Mouse (Mus musculus) brain, embryonic 18.5 days (tissue): ENCODE measurements around the gene Mctp2.
A peak's percentile ranks its signal among the peaks of the same experiment; 100 is the strongest.

Experiments used
- DNase-seq: peaks from one replicate; pipeline ENCODE4 v3.0.0-alpha.2; 2012; ENCODE audit warnings: low read depth, low spot score

Gene Mctp2

GRCm38 (mm10) chr7:72096973-72097372 is 209.4 kb downstream of the Mctp2 start:
- no peak for DNase-seq

GRCm38 (mm10) chr7:72096433-72096832 is 210.0 kb downstream of the Mctp2 start:
- DNase-seq: no peak

DNA sequence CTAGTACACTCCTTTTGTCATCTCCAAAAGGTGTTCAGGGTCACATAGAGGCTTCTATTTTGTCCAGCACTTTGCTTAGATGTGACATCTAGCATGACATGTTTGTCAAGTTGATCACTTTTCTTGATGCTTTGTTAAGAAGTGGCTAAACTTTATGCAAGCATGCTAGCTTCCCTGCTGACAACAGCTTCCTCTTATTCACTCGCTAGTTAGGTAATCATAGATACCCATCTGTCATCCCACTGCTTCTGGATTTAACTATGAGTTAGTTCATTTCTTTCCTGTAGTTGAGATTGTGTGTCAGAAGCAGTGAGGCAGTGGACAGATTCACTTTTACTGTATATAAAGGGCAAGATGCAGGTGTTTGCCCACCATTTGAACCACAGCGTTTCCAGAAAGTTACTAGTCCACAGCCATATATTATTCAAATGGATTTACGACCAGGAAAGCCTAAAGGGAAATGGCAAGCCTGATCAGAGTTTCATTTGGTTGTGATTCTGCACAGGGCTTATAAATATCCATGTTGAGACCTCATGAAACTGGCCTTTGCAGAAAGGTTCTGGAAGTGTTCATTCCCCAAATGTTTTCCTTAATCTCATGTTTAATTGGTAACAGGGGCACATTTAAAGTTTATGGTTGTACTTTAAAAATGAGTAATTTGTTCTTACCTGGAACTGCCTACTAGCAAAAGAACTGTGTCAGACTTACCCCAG is 216.8 kb downstream of the Mctp2 start:
- DNase-seq: no peak

- no peak for DNase-seq
These were observed 225.7 kb downstream of the Mctp2 start for GRCm38 (mm10) chr7:72080705-72081104.

DNA sequence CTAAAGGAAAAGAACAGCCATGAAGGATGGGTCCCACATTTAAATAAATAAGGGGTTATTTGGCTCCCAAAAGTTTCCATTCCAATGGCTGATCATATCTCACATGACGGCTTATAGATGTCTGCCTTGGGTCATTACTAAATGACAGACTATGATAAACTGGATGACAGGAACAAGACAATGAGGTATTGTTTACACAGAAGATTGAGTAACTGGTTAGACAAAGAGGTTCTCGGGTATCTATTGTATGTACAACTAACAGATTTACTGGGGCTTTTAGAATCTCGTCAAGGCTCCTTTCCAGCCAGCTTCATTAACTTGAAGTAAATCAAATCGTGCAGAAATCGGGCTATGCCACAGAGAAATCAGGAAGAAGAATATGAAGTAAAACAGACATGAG is 227.5 kb downstream of the Mctp2 start:
- no peak for DNase-seq

- no peak for DNase-seq
These were observed 234.8 kb downstream of the Mctp2 start for GRCm38 (mm10) chr7:72071418-72072184.

- DNase-seq: no peak
These were observed 238.0 kb downstream of the Mctp2 start for GRCm38 (mm10) chr7:72068454-72068853.

DNA sequence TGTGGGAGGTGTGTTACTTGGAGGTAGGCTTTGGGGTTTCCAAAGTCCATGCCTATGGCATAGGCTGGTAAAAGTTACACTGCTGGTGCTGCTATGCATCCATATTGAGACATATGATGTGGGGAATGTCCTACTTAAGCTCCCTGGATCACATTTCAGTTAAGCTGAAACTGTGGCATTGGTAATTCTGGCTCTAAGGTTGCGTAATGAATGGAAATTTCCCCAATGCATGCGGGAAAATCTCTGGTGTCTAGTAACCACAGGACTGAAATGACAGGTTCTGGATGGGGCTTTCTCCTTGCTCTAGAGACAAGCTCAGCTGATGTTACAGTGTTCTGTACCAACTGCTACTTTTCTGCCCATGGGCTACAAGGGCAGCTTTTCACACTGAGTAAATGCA is 240.1 kb downstream of the Mctp2 start:
- DNase-seq: no peak

DNA sequence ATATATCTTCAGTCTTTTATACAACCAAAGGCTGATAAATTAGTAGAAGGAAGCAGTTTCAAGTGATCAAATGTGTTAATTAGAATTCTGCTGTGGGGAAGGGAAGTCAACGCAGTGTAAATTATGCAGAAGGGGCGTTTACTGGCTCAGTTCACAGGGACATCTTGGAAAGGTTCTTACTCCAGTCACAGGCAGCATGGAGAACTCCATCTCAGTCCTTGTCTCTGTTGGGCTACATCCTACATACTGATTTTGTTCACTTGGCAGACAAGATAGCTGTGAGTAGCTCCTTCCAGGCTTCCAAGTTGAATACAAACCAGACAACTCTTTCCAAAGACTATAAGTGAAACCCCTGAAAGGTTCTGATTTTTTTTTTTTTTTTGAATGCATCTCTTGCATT is 254.6 kb downstream of the Mctp2 start:
- peak; percentile 58 for DNase-seq

DNA sequence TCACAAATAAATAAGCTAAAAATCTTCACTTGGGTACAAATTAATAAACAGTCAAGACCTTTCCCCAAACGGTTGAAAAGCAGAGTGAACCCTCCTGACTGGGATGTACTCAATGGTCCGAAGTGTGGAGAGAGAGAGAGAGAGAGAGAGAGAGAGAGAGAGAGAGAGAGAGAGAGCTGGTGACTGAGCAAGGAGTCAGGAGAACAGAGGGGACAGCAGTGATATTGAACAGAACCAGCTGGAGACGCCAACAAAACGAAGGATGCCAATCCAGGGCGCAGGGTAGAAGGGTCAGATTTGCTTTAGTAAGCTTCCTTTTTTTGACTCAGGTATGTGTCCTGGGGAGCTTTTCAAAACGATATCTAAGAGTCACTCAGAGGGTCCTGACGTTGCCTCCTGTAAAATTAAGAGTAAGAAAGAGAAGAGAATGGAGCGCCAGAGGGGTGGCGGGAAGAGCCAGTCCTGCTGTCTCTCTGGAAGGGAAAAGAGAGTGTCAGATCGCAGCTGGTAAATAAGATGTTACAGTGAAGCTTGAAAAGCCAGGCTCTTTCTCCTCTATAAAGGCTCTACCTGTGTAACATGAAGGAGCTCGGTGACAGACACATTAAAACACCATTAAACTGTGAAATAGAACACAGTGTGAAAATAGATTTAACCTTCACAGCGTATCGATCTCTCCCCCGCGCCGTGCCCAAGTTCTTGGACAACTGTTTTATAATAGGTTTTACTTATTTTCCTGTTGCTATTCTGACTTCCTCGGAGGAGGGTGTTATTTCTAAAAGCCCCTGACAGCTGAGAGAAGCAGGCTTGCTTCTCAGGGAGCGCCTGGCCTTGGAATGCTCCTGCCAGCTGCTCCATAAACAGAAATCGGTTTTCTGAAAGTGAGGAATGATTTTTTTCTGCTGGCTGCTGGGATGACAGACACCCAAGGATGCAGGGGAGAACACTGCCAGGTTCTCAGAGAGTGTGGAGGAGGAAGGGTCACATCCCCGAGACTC is 258.5 kb downstream of the Mctp2 start:
- DNase-seq: no peak
